Mouse (Mus musculus) spleen, adult 2 months (tissue): ENCODE measurements around the gene Ankrd34a. TPM values are rescaled to one million over a fixed set of nuclear protein-coding genes. Genes with fewer than 3 reads are reported as not detected.

Experiments used
- DNase-seq, 2 experiments: peaks; one replicate each; pipeline versions ENCODE4 v3.0.0 to v3.0.0-alpha.2; 2012 to 2021; ENCODE audit warnings: low spot score in 2 of 2, low read depth in 1 of 2
- H3K27ac ChIP-seq: fragments of 200-500 bp; 2 replicates; pipeline ENCODE4 v1.5.1; 2012; ENCODE audit warnings: low read length, inconsistent platforms; ENCODE audit not compliant: insufficient read depth
- H3K27me3 ChIP-seq: fragments of 200-500 bp; 2 replicates; pipeline ENCODE4 v1.6.1; 2012; ENCODE audit warnings: mild to moderate bottlenecking, moderate library complexity, low read length, inconsistent platforms; ENCODE audit not compliant: control insufficient read depth, insufficient read depth
- H3K36me3 ChIP-seq: fragments of 200-500 bp; 2 replicates; pipeline ENCODE4 v1.6.1; 2012; ENCODE audit warnings: mild to moderate bottlenecking, low read length, inconsistent platforms; ENCODE audit not compliant: control insufficient read depth, insufficient read depth
- H3K4me1 ChIP-seq: fragments of 200-500 bp; 2 replicates; pipeline ENCODE4 v1.6.1; 2011; ENCODE audit warnings: inconsistent platforms; ENCODE audit not compliant: control insufficient read depth, insufficient read depth, insufficient read length
- H3K4me3 ChIP-seq: fragments of 200-500 bp; 2 replicates; pipeline ENCODE4 v1.5.1; 2011; ENCODE audit warnings: mild to moderate bottlenecking, inconsistent platforms; ENCODE audit not compliant: insufficient read depth, insufficient read length; ENCODE audit errors: extremely low read depth
- CTCF ChIP-seq: fragments of 200-500 bp; IDR thresholded peaks from 2 replicates; pipeline ENCODE4 v1.5.1; 2011; ENCODE audit warnings: mild to moderate bottlenecking, inconsistent platforms; ENCODE audit not compliant: insufficient read depth, insufficient read length, insufficient replicate concordance; ENCODE audit errors: extremely low read depth
- POLR2A ChIP-seq: fragments of 200-500 bp; IDR thresholded peaks from 2 replicates; pipeline ENCODE4 v1.6.1; 2011; ENCODE audit warnings: low read depth, low read length, inconsistent platforms
- WGBS: fragments of 180-500 bp; shearing (Covaris S2); methylation state at CpG from one replicate; pipeline ENCODE4 v1.1.7; 2018; 5-methylcytosine and 5-hydroxymethylcytosine counted together
- polyA plus RNA-seq: library from polyadenylated mRNA; depleted of rRNA; stranded (reverse); fragments of >200 nt; gene quantifications from 2 replicates; pipeline ENCODE4 v1.2.3, GENCODE M21; 2012

Gene Ankrd34a
- polyA plus RNA-seq, 1 experiment: 0.14 TPM

DNA sequence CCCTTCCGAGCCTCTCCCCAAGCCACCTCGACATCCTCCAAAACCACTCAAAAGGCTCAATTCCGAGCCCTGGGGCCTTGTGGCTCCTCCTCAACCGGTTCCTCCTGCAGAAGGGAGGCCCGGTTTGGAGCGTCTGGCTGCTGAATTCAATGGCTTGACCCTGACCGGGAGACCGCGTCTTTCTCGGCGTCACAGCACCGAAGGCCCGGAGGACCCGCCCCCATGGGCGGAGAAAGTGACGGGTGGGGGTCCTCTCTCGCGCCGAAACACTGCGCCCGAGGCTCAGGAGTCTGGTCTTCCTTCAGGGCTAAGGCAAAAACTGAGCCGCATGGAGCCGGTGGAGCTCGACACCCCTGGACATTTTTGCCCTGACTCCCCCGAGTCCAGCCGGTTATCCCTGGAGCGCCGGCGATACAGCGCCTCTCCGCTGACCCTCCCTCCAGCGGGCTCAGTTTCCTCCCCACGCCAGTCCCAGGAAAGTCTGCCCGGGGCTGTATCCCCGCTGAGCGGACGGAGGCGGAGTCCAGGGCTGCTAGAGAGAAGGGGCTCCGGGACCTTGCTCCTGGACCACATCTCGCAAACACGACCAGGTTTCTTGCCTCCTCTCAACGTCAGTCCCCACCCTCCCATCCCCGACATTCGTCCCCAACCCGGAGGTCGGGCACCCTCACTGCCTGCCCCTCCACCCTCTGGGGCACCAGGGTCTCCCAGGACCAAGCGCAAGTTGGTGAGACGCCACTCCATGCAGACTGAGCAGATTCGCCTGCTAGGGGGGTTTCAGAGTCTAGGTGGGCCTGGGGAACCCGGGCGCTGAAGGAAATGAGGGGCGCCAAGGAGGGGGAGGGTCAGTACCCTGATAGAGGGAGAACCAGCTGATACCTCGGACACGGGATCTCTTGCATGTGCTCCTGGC lies 2.0 kb downstream of the Ankrd34a start:
- no peak for TF ChIP-seq CTCF
- no peak for TF ChIP-seq POLR2A
- peak overlapping the region; percentile 47 for H3K4me3 ChIP-seq
- no peak for DNase-seq
- H3K27ac ChIP-seq: no peak overlapping the region
- H3K27me3 ChIP-seq: peaks cover 28% of the 10 kb centered on the region
- WGBS: 9% methylated on average over 53 of the region's 54 CpGs
- no peaks in the 10 kb centered on the region for H3K36me3 ChIP-seq
- peaks cover 19% of the 10 kb centered on the region for H3K4me1 ChIP-seq

DNA sequence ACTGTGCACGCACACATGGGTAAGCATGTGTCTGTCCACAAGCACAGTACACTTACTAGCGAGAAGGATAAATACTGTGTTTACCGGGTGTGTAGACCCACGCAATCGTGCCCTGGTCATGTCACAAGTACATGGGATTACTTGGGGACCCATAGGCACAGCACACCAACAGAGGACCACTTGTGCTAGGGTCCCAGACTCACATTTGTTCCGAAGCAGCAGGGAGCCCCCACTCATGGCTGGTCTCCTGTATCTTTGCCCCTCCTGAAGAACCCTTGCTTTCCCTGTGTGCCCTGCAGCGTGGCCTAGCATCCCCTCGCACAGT lies 2.6 kb downstream of the Ankrd34a start:
- 78% methylated on average over 8 of the region's 8 CpGs for WGBS
- peaks cover 28% of the 10 kb centered on the region for H3K27me3 ChIP-seq
- H3K36me3 ChIP-seq: no peaks in the 10 kb centered on the region
- no peak overlapping the region for H3K4me3 ChIP-seq
- DNase-seq: no peak
- TF ChIP-seq POLR2A: no peak
- no peak for TF ChIP-seq CTCF
- peaks cover 19% of the 10 kb centered on the region for H3K4me1 ChIP-seq
- no peak overlapping the region for H3K27ac ChIP-seq

DNA sequence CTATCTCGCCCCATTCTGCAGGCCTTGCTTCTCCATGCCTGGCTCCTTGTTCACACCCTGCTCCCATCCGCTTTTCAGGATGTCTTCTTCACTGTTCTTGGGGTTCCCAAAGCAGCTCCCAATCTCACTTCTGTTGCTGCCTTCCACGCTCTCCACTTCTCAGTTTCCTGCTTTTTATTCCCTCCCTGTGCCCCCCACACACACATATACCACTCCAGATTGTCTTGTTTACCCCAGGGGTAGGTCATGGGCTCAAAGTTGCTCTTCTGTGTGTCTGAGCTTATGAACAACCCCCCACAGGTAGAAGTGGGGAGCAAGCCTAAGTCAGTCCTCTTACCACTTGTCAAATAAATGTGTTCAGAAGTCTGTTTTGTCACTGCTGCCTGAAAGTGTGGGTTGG lies 3.0 kb downstream of the Ankrd34a start:
- no peak for DNase-seq
- peaks cover 28% of the 10 kb centered on the region for H3K27me3 ChIP-seq
- 88% methylated on average over 3 of the region's 3 CpGs for WGBS
- no peaks in the 10 kb centered on the region for H3K36me3 ChIP-seq
- peaks cover 19% of the 10 kb centered on the region for H3K4me1 ChIP-seq
- H3K27ac ChIP-seq: no peak overlapping the region
- TF ChIP-seq POLR2A (no peak), CTCF (no peak)
- no peak overlapping the region for H3K4me3 ChIP-seq

DNA sequence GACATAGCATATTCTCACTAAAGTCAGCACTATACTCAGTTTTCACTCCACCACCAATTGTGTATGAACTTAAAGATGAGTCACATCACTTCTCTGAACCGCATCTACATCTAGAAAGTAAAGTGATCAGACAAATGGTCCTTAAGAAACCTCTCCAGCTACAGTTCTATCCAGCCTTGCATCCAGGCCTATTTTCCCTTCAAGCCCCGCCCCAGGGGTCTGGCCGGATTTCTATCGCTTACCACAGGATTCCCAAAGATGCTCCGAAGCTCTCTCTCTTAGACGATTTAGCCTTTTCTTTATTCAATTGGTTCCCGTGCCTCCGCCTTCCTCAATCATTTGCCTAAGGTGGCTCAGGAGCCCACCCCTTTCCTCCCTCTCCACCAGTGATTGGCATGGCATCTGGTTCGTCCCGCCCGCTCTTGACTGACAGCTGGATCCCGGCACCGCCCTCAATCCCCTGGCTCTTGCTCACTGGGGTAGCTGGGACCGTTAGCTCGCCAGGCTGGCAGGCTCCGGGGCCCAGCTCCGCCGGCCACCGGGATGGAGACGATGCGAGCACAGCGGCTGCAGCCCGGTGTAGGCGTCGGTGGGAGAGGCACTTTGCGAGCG lies 4.3 kb downstream of the Ankrd34a start, which contains the start of gene Lix1l:
TSS of gene Lix1l (plus strand) at position 511 of the 612 bp plus-strand sequence.
- H3K4me1 ChIP-seq: peaks cover 19% of the 10 kb centered on the region
- H3K27ac ChIP-seq: peak within 1 kb of the TSS; percentile 20; the same call in 1 of the 2 replicates
- no peak for TF ChIP-seq CTCF
- TF ChIP-seq POLR2A: no peak
- DNase-seq: peak; percentile 64 to 83
- 2% methylated on average over 27 of the region's 27 CpGs for WGBS
- H3K27me3 ChIP-seq: peaks cover 28% of the 10 kb centered on the region
- no peaks in the 10 kb centered on the region for H3K36me3 ChIP-seq
- peak within 1 kb of the TSS; percentile 61 for H3K4me3 ChIP-seq

DNA sequence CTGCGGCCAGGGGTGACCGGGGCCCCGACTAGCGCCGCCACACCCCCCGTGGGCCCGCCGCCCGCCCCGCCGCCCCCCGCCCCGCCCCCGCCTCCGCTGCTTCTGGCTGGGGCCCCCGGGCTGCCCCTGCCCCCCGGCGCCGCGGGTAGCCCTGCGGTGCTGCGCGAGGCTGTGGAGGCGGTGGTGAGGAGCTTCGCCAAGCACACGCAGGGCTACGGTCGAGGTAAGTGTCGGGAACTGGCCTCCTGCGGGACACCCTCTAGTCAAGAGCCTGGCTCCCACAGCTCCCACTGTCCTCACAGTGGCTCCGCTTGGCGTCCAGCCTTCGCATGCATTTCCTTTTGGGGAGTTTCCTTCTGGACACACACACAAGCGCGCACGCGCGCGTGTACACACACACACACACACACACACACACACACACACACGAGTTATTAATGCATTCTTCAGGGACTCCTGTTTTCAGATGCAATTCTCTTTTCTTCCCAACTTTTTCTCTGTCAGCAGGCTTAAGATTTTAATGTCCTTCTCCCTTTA lies 4.9 kb downstream of the Ankrd34a start:
- Histone ChIP-seq H3K27ac (peak overlapping the region; percentile 20; the same call in 1 of the 2 replicates), H3K27me3 (peaks cover 27% of the 10 kb centered on the region), H3K4me1 (peaks cover 16% of the 10 kb centered on the region), H3K36me3 (no peaks in the 10 kb centered on the region), H3K4me3 (peak overlapping the region; percentile 61; the same call in 1 of the 2 replicates)
- DNase-seq: no peak
- TF ChIP-seq CTCF (no peak), POLR2A (no peak)
- 2% methylated on average over 39 of the region's 40 CpGs for WGBS

DNA sequence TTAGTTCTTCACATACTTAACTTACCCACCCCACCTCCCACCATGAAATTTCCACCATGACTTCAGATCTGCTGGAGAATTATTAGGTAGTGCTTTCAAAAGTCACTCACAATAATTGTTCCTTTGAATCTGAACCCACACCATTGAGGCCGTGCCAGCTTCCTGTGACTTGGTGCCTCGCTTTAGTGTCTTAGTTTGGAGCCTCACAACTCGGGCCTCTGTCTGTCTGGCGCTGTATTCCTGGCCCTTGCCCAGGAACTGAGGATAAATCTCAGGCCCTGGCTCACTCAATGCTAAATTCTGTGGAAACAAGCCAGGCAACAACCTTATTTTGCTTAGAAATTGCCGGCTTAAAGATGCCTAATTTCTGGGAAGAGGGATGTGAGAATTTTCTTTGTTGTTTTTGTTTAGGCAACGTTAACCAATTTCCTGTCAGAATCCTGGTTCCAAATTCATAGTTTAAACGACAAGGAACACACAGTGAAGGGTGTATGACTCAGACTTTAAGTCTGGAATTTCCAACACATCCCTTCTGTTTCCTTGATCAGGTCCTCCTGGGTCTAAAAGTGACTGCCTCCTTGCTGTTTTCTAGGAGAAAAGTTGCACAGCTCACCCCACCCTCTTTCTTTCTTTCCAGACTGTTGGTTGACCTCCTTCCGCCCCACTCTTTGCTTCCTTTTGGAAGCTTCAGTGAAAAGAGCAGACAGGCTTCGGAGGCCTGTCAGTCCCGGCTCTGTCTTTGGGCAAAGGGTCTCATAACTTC lies 5.7 kb downstream of the Ankrd34a start:
- Histone ChIP-seq H3K4me3 (no peak overlapping the region), H3K36me3 (no peaks in the 10 kb centered on the region), H3K4me1 (peaks cover 9% of the 10 kb centered on the region), H3K27ac (no peak overlapping the region), H3K27me3 (peaks cover 20% of the 10 kb centered on the region)
- DNase-seq: no peak
- TF ChIP-seq POLR2A (no peak), CTCF (no peak)
- WGBS: 70% methylated on average over 10 of the region's 10 CpGs
